Mouse (Mus musculus): ENCODE measurements around the gene Tax1bp3.

Gene Tax1bp3

DNA sequence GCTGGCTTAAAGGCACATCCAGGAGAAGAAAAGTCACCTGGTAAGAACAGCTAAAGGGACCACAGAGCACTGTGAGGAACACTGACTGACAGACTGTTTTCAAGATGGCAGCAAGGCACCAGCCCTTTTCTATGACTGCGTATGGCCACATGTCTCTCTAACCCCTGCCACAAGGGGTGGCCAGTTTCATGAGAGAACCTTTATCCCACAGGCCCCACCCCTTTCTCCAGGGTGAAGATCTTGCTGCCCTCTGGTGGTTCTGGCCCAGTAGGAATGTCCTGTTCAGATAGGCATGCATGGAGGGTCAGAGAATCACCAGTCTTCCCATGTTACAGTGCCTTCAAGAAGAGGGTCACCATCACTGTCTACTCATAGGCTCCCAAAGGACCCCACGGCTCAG is 47.1 kb downstream of the Tax1bp3 start:
- ATAC-seq (ENCODE audit: insufficient number of reproducible peaks, low FRiP score, low TSS enrichment), result no peak

DNA sequence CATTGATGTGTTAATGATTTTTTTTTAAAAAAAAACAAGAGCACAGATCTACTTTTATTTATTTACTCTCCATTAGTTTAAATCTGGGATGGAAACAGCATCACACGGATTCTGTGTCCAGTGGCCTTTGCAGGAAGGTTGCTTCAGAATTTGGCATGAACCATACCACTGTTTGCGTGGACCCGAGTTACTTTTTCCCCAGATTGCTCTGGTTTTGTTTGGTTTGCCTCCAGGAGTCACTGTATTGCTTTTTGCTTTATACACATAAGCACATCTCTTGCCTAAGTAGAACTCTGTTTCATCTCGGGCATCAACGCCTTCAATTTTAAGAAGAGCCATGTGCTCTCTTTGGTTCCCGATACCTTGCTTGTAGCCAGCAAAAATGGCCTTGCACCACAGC is 49.0 kb downstream of the Tax1bp3 start:
- no peak for ATAC-seq (ENCODE audit: insufficient number of reproducible peaks, low FRiP score, low TSS enrichment)

DNA sequence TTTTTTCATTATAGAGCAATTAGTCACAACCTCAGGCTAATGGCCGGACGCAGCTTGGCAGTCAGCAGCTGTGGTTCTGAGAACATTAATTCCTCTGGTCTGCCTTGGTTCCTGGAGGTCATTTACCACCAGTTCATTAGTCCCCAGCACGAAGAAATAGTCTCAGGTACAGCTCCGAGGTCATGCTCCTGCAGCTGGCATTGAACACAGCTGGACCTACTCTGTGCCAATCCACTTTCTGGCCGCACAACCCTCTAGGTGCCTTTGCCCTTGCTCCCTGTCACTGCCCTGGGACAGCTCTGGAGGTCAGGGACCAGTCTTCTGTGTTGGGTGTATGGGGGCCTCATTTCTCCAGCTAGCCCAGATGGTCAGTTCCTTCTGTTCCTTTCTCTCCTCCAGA is 52.0 kb downstream of the Tax1bp3 start:
- ATAC-seq (ENCODE audit: insufficient number of reproducible peaks, low FRiP score, low TSS enrichment), result no peak

DNA sequence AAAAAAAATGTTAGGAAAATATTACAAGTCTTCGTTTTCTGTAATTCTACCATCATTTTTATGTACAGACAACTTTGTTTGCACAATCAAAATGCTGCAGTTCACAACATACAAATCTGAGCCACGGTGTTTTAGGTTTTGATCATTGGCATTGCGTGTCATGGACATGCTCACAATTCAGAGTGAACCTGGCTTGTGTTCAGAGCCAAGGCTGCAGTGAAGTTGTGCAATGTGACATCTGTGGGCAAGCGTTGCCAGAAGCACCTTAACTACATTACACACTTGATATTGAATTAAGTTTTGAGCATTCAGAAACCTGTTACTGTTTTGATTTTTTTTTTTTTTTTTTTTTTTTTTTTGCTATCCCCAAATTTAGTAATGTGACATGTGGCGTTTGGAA is 53.2 kb downstream of the Tax1bp3 start:
- ATAC-seq (ENCODE audit: insufficient number of reproducible peaks, low FRiP score, low TSS enrichment), result no peak

DNA sequence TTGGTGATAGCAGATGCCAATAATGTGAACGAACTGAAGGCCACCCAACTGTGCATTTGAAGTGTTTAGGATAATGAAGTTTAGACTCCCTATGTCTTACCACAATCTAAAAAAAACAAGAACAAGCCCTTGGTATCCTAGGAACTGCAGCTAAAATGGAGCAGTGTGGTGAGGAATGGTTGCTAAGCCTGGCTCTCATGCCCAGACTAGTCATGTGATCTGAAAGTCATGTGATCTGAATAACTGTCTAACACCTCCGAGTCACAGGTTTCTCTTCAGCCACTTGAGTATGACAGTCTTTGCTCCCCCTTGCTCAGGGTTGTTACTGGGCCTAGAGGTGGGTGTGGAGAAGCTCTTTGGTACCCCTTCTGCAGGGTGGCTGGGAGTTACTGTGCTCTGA is 55.6 kb downstream of the Tax1bp3 start:
- no peak for ATAC-seq (ENCODE audit: insufficient number of reproducible peaks, low FRiP score, low TSS enrichment)

Data from cerebellum, adult (tissue).